Mouse (Mus musculus) liver, embryonic 18 days (tissue): ENCODE results near the gene Gm9767. TPM values are rescaled to one million over a fixed set of nuclear protein-coding genes. Genes with fewer than 3 reads are reported as not detected.

Experiments
- polyA plus RNA-seq: library from polyadenylated mRNA; depleted of rRNA; stranded (reverse); fragments of >200 nt; gene quantifications from 2 replicates; pipeline ENCODE4 v1.2.3, GENCODE M21; 2012; rRNA removed

Gm9767 gene
- not detected in 2 replicates for polyA plus RNA-seq

GRCm38 (mm10) chr10:26077671-26078481 is at the start of gene Gm9767:
Gene Gm9767 (plus strand): TSS chr10:26078255.

GRCm38 (mm10) chr10:26078521-26079142 is 577 bp downstream of the Gm9767 start, which contains the start of gene Tmem200a:
Gene Tmem200a (minus strand): TSS chr10:26079052.

Other genes with a start within 250 kb of the Gm9767 start
- gene Tmem200a, start 797 bp downstream of the Gm9767 start, polyA plus RNA-seq = 0.03 and 0.17 TPM in 2 replicates
- 0.05 and 0.08 TPM in 2 replicates for gene Samd3, start 151.5 kb downstream of the Gm9767 start, polyA plus RNA-seq